Comparison of ENCODE assay signal across 9 mouse cellular contexts in the genomic region with DNA sequence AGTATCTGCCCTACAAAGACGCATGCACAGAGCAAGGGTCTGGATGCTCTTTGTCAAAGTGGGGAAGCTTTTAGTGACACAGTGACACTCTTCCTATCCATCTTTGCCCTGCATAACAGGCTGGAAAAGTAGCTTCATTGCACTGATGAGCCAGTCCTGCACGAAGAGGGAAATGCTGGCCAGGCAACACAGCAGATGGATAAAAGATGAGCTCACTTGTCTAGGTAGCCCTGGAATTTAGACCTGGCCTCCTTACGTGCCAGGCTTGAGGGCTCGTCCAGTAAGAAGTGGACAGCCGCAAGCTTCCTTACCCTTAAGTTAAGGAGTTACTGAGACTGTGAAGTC.
DNase-seq lines count a peak whose midpoint lies in the region; ATAC-seq and TF ChIP-seq lines count a peak whose summit lies in the region.
"Had no signal": no experiment of that assay in that cellular context is flagged by ENCODE, and none has a peak within 500 bp of the region (broad histone marks: within the 10 kb centered on the region; RNA-seq: fewer than 3 reads in every experiment).

No protein-coding gene starts in this region.

- H3K4me3 ChIP-seq in kidney, adult 2 months (ENCODE audit: insufficient read depth, low read depth, low read length) = no peak overlapping the region
- H3K4me3 ChIP-seq in embryonic facial prominence, embryonic 10.5 days = no peak overlapping the region
- no peak overlapping the region for H3K4me3 ChIP-seq in limb, embryonic 11.5 days (ENCODE audit: low read depth, low read length)

- no peak for TF ChIP-seq POLR2A in kidney, adult 2 months (IDR thresholded peaks at IDR 0.05; ENCODE audit: low read depth, low read length)

- CTCF ChIA-PET in Patski (lab: Charles Lee) = interaction anchor here (0.8 to 5.9 kb wide), 21 partner anchors 9 to 536 kb away, joined by 3 to 84 read pairs (median 6); no protein-coding TSS in a partner anchor

- POLR2A ChIA-PET in Patski (lab: Charles Lee) = interaction anchor here (1.1 to 3.2 kb wide), 3 partner anchors 17 to 42 kb away, joined by 4 to 18 read pairs (median 5); no protein-coding TSS in a partner anchor

- no peak for TF ChIP-seq CTCF in kidney, adult 2 months (conservative IDR thresholded peaks at IDR 0.05; ENCODE audit: insufficient read depth, insufficient read length, low read depth, low read length)
- TF ChIP-seq CTCF in Patski (IDR thresholded peaks at IDR 0.05) = no peak

- H3K27me3 ChIP-seq in kidney, adult 2 months (replicated peaks; ENCODE audit: control insufficient read depth, insufficient read depth, low read length) = no peaks in the 10 kb centered on the region
- H3K27me3 ChIP-seq in Patski = no peaks in the 10 kb centered on the region
- no peaks in the 10 kb centered on the region for H3K27me3 ChIP-seq in embryonic facial prominence, embryonic 10.5 days (replicated peaks; ENCODE audit: low read depth, poor library complexity, severe bottlenecking)
- no peaks in the 10 kb centered on the region for H3K27me3 ChIP-seq in limb, embryonic 11.5 days (ENCODE audit: control insufficient read depth, insufficient read depth, low read length)

- in situ Hi-C loops in Patski (cut with MboI; ENCODE audit: low pct_unique_long_range_greater_than_20kb) = loop anchor here (5.0 to 25.0 kb wide), 4 partner anchors 97 to 520 kb away; partner anchors contain the start of gene Tns3

- ATAC-seq in Patski = peak; percentile 42
- no peak for ATAC-seq in limb, embryonic 11.5 days (ENCODE audit: insufficient number of reproducible peaks, low FRiP score, low TSS enrichment, low read depth)

- DNase-seq in kidney, adult 2 months = no peak
- DNase-seq in kidney, postnatal 4 days = no peak
- DNase-seq in Patski (ENCODE audit: low read depth, low spot score) = no peak
- no peak for DNase-seq in embryonic facial prominence, embryonic 10.5 days (ENCODE audit: low spot score)
- no peak for DNase-seq in limb, embryonic 11.5 days (ENCODE audit: low spot score)
- DNase-seq in left cerebral cortex, adult 18-20 months (ENCODE audit: low spot score in 2 of 2) = no peak
- no peak for DNase-seq in left cerebral cortex, adult 9 months (ENCODE audit: low spot score in 2 of 2)
- DNase-seq: gastrocnemius, adult 2 months; lung, postnatal 4 days had no signal

- no peaks in the 10 kb centered on the region for H3K36me3 ChIP-seq in kidney, adult 2 months (ENCODE audit: control insufficient read depth, insufficient read depth, low read length)
- H3K36me3 ChIP-seq in embryonic facial prominence, embryonic 10.5 days (replicated peaks) = peaks cover 11% of the 10 kb centered on the region
- no peaks in the 10 kb centered on the region for H3K36me3 ChIP-seq in limb, embryonic 11.5 days (ENCODE audit: control insufficient read depth, insufficient read depth, low read length)

- no peaks in the 10 kb centered on the region for H3K9me3 ChIP-seq in embryonic facial prominence, embryonic 10.5 days
- no peaks in the 10 kb centered on the region for H3K9me3 ChIP-seq in limb, embryonic 11.5 days (ENCODE audit: control insufficient read depth, low read length)

- H3K4me2 ChIP-seq in limb, embryonic 11.5 days (ENCODE audit: low read depth, severe bottlenecking) = no peak overlapping the region

- peak overlapping the region; percentile 22; the same call in 1 of the 2 replicates for H3K27ac ChIP-seq in kidney, adult 2 months (ENCODE audit: insufficient read depth, low read depth, low read length)
- 0 out of 2 replicates have a peak overlapping the region, but pooled peaks have one; percentile 8 for H3K27ac ChIP-seq in embryonic facial prominence, embryonic 10.5 days (replicated peaks)
- peak overlapping the region; percentile 36; the same call in 1 of the 2 replicates for H3K27ac ChIP-seq in limb, embryonic 11.5 days (replicated peaks; ENCODE audit: low read depth, low read length)
- H3K27ac ChIP-seq: gastrocnemius, adult 2 months had no signal

- peaks cover 4% of the 10 kb centered on the region; the same call in 1 of the 2 replicates for H3K4me1 ChIP-seq in kidney, adult 2 months (ENCODE audit: control insufficient read depth, insufficient read depth, low read length)
- peaks cover 7% of the 10 kb centered on the region for H3K4me1 ChIP-seq in embryonic facial prominence, embryonic 10.5 days
- no peaks in the 10 kb centered on the region for H3K4me1 ChIP-seq in limb, embryonic 11.5 days (ENCODE audit: control insufficient read depth, insufficient read depth, low read length)

- no peak overlapping the region for H3K9ac ChIP-seq in limb, embryonic 11.5 days (ENCODE audit: low read length)

- WGBS in kidney, adult 2 months = 59% methylated on average over 5 of the region's 5 CpGs
- WGBS in embryonic facial prominence, embryonic 10.5 days = 86% methylated on average over 5 of the region's 5 CpGs
- 83% methylated on average over 5 of the region's 5 CpGs for WGBS in limb, embryonic 11.5 days
